Mouse (Mus musculus) bone marrow macrophage, adult 2 months (primary cell): ENCODE data around the gene Tex28.

Experiments
- CTCF ChIP-seq: IDR thresholded peaks from 2 replicates; pipeline ENCODE4 v1.5.1; 2012; ENCODE audit warnings: low read depth, mild to moderate bottlenecking, low read length, moderate library complexity
- POLR2A ChIP-seq: IDR thresholded peaks from 2 replicates; pipeline ENCODE4 v1.6.1; 2012; ENCODE audit warnings: mild to moderate bottlenecking, low read depth, low read length, borderline replicate concordance

- TF ChIP-seq POLR2A = no peak
- TF ChIP-seq CTCF = no peak
Measured at GRCm38 (mm10) chrX:74127164-74127563, 40.5 kb downstream of the Tex28 start, which contains the start of gene Opn1mw.
